In genomic region chr7:66770706-66771105, GRCm38 (mm10) we compare ENCODE assay signal across 24 mouse cellular contexts. TPM values are rescaled to one million over a fixed set of nuclear protein-coding genes. Genes with fewer than 3 reads are reported as not detected.
DNase-seq lines count a peak whose midpoint lies in the region; ATAC-seq lines count a peak whose summit lies in the region.
"Had no signal": no experiment of that assay in that cellular context is flagged by ENCODE, and none has a peak within 500 bp of the region (broad histone marks: within the 10 kb centered on the region; RNA-seq: fewer than 3 reads in every experiment).

No protein-coding gene starts in this region.

- H3K27ac ChIP-seq in heart, embryonic 12.5 days (ENCODE audit: poor library complexity, severe bottlenecking), result peak overlapping the region; percentile 41
- no peak overlapping the region for H3K27ac ChIP-seq in heart, embryonic 11.5 days (ENCODE audit: low read depth, low read length)
- H3K27ac ChIP-seq in heart, embryonic 16.5 days (ENCODE audit: low read length), result peak overlapping the region; percentile 71
- H3K27ac ChIP-seq in heart, embryonic 10.5 days, result no peak overlapping the region
- no peak overlapping the region for H3K27ac ChIP-seq in embryonic facial prominence, embryonic 14.5 days (replicated peaks; ENCODE audit: low read depth, low read length)
- peak overlapping the region; percentile 22; the same call in 1 of the 2 replicates for H3K27ac ChIP-seq in stomach, embryonic 16.5 days (ENCODE audit: low read length)
- H3K27ac ChIP-seq: forebrain, embryonic 10.5 days; gastrocnemius, adult 2 months; hindbrain, embryonic 12.5 days had no signal

- no peaks in the 10 kb centered on the region for H3K27me3 ChIP-seq in heart, embryonic 12.5 days (replicated peaks)
- H3K27me3 ChIP-seq in heart, embryonic 11.5 days (ENCODE audit: control insufficient read depth, insufficient read depth, low read length), result no peaks in the 10 kb centered on the region
- no peaks in the 10 kb centered on the region for H3K27me3 ChIP-seq in heart, embryonic 16.5 days (ENCODE audit: control insufficient read depth, insufficient read depth, low read length)
- no peaks in the 10 kb centered on the region for H3K27me3 ChIP-seq in heart, embryonic 10.5 days (ENCODE audit: insufficient read depth, poor library complexity, severe bottlenecking)
- no peaks in the 10 kb centered on the region for H3K27me3 ChIP-seq in embryonic facial prominence, embryonic 14.5 days (replicated peaks; ENCODE audit: control insufficient read depth, insufficient read depth, low read length)
- no peaks in the 10 kb centered on the region for H3K27me3 ChIP-seq in stomach, embryonic 16.5 days (ENCODE audit: control insufficient read depth, insufficient read depth, low read length)
- H3K27me3 ChIP-seq: CH12.LX; hindbrain, embryonic 12.5 days; Patski had no signal

- 42% methylated on average over 3 of the region's 3 CpGs for WGBS in heart, embryonic 12.5 days
- WGBS in heart, embryonic 11.5 days (ENCODE audit: insufficient replicate concordance), result 50% methylated on average over 3 of the region's 3 CpGs
- 30% methylated on average over 3 of the region's 3 CpGs for WGBS in heart, embryonic 16.5 days
- 53% methylated on average over 3 of the region's 3 CpGs for WGBS in heart, embryonic 10.5 days
- WGBS in embryonic facial prominence, embryonic 14.5 days, result 63% methylated on average over 3 of the region's 3 CpGs
- WGBS in stomach, embryonic 16.5 days, result 45% methylated on average over 3 of the region's 3 CpGs

- no peak for DNase-seq in heart, embryonic 10.5 days (ENCODE audit: low spot score)
- DNase-seq in embryonic facial prominence, embryonic 14.5 days (ENCODE audit: low spot score), result peak; percentile 51
- no peak for DNase-seq in layer of hippocampus, adult 9-10 months (ENCODE audit: low spot score)
- DNase-seq: adrenal gland, postnatal 14 days; cerebellum, adult 2 months; cerebellum, postnatal 10 days; gastrocnemius, adult 2 months; gastrocnemius, postnatal 25 days; heart, postnatal 14 days; kidney, adult 8-10 months had no signal

- H3K4me1 ChIP-seq in heart, embryonic 12.5 days (replicated peaks), result peaks cover 15% of the 10 kb centered on the region
- peaks cover 9% of the 10 kb centered on the region for H3K4me1 ChIP-seq in heart, embryonic 11.5 days (ENCODE audit: control insufficient read depth, insufficient read depth, low read length)
- H3K4me1 ChIP-seq in heart, embryonic 16.5 days (ENCODE audit: control insufficient read depth, insufficient read depth, low read length), result peaks cover 14% of the 10 kb centered on the region
- H3K4me1 ChIP-seq in heart, embryonic 10.5 days, result peaks cover 14% of the 10 kb centered on the region
- no peaks in the 10 kb centered on the region for H3K4me1 ChIP-seq in embryonic facial prominence, embryonic 14.5 days (ENCODE audit: control insufficient read depth, insufficient read depth, low read length)
- H3K4me1 ChIP-seq in stomach, embryonic 16.5 days (ENCODE audit: control insufficient read depth, insufficient read depth, low read length), result 0 out of 2 replicates have a peak, but pooled peaks cover 3% of the 10 kb centered on the region
- H3K4me1 ChIP-seq: forebrain, embryonic 10.5 days; hindbrain, embryonic 12.5 days had no signal

- H3K4me3 ChIP-seq in heart, embryonic 12.5 days, result no peak overlapping the region
- H3K4me3 ChIP-seq in heart, embryonic 11.5 days (ENCODE audit: low read depth, low read length), result no peak overlapping the region
- H3K4me3 ChIP-seq in heart, embryonic 16.5 days (ENCODE audit: low read length), result no peak overlapping the region
- no peak overlapping the region for H3K4me3 ChIP-seq in heart, embryonic 10.5 days
- no peak overlapping the region for H3K4me3 ChIP-seq in embryonic facial prominence, embryonic 14.5 days (ENCODE audit: low read depth, low read length)
- no peak overlapping the region for H3K4me3 ChIP-seq in stomach, embryonic 16.5 days (replicated peaks; ENCODE audit: low read length)
- H3K4me3 ChIP-seq: erythroblast, embryonic 14.5 days; forebrain, embryonic 10.5 days; gastrocnemius, adult 2 months; hindbrain, embryonic 12.5 days had no signal

- no peak for ATAC-seq in heart, embryonic 12.5 days (ENCODE audit: insufficient number of reproducible peaks, low FRiP score)
- ATAC-seq in heart, embryonic 11.5 days (replicated peaks; ENCODE audit: insufficient number of reproducible peaks, low FRiP score, low TSS enrichment), result no peak
- ATAC-seq in heart, embryonic 16.5 days (replicated peaks; ENCODE audit: extremely low read depth, insufficient read depth, low FRiP score), result peak; percentile 65
- peak; percentile 63; the same call in 1 of the 2 replicates for ATAC-seq in embryonic facial prominence, embryonic 14.5 days (ENCODE audit: low read depth)
- no peak; the same call in 1 of the 2 replicates for ATAC-seq in stomach, embryonic 16.5 days (ENCODE audit: insufficient read depth, low FRiP score)
- ATAC-seq: activated CD4-positive, CD25-positive, alpha-beta regulatory T cell, adult 4 months; forebrain, embryonic 14.5 days; hindbrain, embryonic 16.5 days; inflammation-experienced regulatory T-cells, adult 6 months; intestine, postnatal 0 days; Patski had no signal

- H3K4me2 ChIP-seq in heart, embryonic 12.5 days, result peak overlapping the region; percentile 25
- no peak overlapping the region for H3K4me2 ChIP-seq in heart, embryonic 11.5 days
- H3K4me2 ChIP-seq in heart, embryonic 16.5 days (ENCODE audit: low read depth, low read length), result peak overlapping the region; percentile 11
- H3K4me2 ChIP-seq in embryonic facial prominence, embryonic 14.5 days (ENCODE audit: low read depth, low read length), result no peak overlapping the region
- no peak overlapping the region for H3K4me2 ChIP-seq in stomach, embryonic 16.5 days (ENCODE audit: low read depth, low read length)
- H3K4me2 ChIP-seq: hindbrain, embryonic 12.5 days had no signal

- no peaks in the 10 kb centered on the region for H3K36me3 ChIP-seq in heart, embryonic 12.5 days
- H3K36me3 ChIP-seq in heart, embryonic 11.5 days (ENCODE audit: control insufficient read depth, insufficient read depth, low read length), result no peaks in the 10 kb centered on the region
- no peaks in the 10 kb centered on the region for H3K36me3 ChIP-seq in heart, embryonic 16.5 days (ENCODE audit: control insufficient read depth, insufficient read depth)
- no peaks in the 10 kb centered on the region for H3K36me3 ChIP-seq in heart, embryonic 10.5 days
- no peaks in the 10 kb centered on the region for H3K36me3 ChIP-seq in embryonic facial prominence, embryonic 14.5 days (ENCODE audit: control insufficient read depth, insufficient read depth, low read length)
- H3K36me3 ChIP-seq in stomach, embryonic 16.5 days (ENCODE audit: control insufficient read depth, insufficient read depth, low read length), result no peaks in the 10 kb centered on the region
- H3K36me3 ChIP-seq: forebrain, embryonic 10.5 days; hindbrain, embryonic 12.5 days had no signal

- no peaks in the 10 kb centered on the region for H3K9me3 ChIP-seq in heart, embryonic 12.5 days (replicated peaks)
- H3K9me3 ChIP-seq in heart, embryonic 11.5 days (replicated peaks; ENCODE audit: control insufficient read depth, low read length), result no peaks in the 10 kb centered on the region
- no peaks in the 10 kb centered on the region for H3K9me3 ChIP-seq in heart, embryonic 16.5 days (replicated peaks; ENCODE audit: control insufficient read depth, low read length)
- no peaks in the 10 kb centered on the region for H3K9me3 ChIP-seq in heart, embryonic 10.5 days
- H3K9me3 ChIP-seq in embryonic facial prominence, embryonic 14.5 days (ENCODE audit: control insufficient read depth, low read length), result no peaks in the 10 kb centered on the region
- no peaks in the 10 kb centered on the region for H3K9me3 ChIP-seq in stomach, embryonic 16.5 days (replicated peaks; ENCODE audit: control insufficient read depth, low read length)
- H3K9me3 ChIP-seq: forebrain, embryonic 10.5 days; hindbrain, embryonic 12.5 days had no signal

- no peak overlapping the region for H3K9ac ChIP-seq in heart, embryonic 12.5 days
- no peak overlapping the region for H3K9ac ChIP-seq in heart, embryonic 11.5 days (ENCODE audit: low read depth, low read length)
- no peak overlapping the region for H3K9ac ChIP-seq in heart, embryonic 16.5 days (ENCODE audit: low read length)
- no peak overlapping the region for H3K9ac ChIP-seq in embryonic facial prominence, embryonic 14.5 days (ENCODE audit: low read depth, low read length)
- H3K9ac ChIP-seq in stomach, embryonic 16.5 days (ENCODE audit: low read length), result no peak overlapping the region
- H3K9ac ChIP-seq: hindbrain, embryonic 12.5 days had no signal

RNA-seq across cellular contexts. Expression of gene Cers3, which starts 27.4 kb away (rescaled TPM):
- 0.53 and 0.65 TPM in 2 replicates for polyA plus RNA-seq in heart, embryonic 12.5 days (2016; fragmentation: Nextera tagmentation; extraction: Ambion mirVana)
- 0.08 and 0.19 TPM in 2 replicates for polyA plus RNA-seq in heart, embryonic 11.5 days (2014; fragmentation: Nextera tagmentation; extraction: Ambion mirVana)
- polyA plus RNA-seq in heart, embryonic 16.5 days (2015; fragmentation: Nextera tagmentation; extraction: Ambion mirVana), result 0.63 and 0.69 TPM in 2 replicates
- polyA plus RNA-seq in heart, embryonic 10.5 days (2016; fragmentation: Nextera tagmentation; extraction: Ambion mirVana), result 0.86 and 0.92 TPM in 2 replicates
- 5.0 and 6.7 TPM in 2 replicates for polyA plus RNA-seq in embryonic facial prominence, embryonic 14.5 days (2014; fragmentation: Nextera tagmentation; extraction: Ambion mirVana)
- polyA plus RNA-seq in stomach, embryonic 16.5 days (2015; fragmentation: Nextera tagmentation; extraction: Ambion mirVana), result 19.4 and 27.8 TPM in 2 replicates
- polyA plus RNA-seq: activated CD4-positive, CD25-positive, alpha-beta regulatory T cell, adult 4 months; erythroblast, embryonic 14.5 days; inflammation-experienced regulatory T-cells, adult 6 months had no signal

Comparison
In these comparisons a context has a peak if more than half of its experiments do, and no peak if none do; other contexts are left out.
1. ATAC-seq: peak in heart, embryonic 16.5 days (single experiment) and embryonic facial prominence, embryonic 14.5 days (single experiment); none in heart, embryonic 12.5 days (single experiment), heart, embryonic 11.5 days (single experiment) and stomach, embryonic 16.5 days (single experiment).
2. H3K27ac ChIP-seq: peak in heart, embryonic 12.5 days (single experiment), heart, embryonic 16.5 days (single experiment) and stomach, embryonic 16.5 days (single experiment); none in heart, embryonic 11.5 days (single experiment), heart, embryonic 10.5 days (single experiment) and embryonic facial prominence, embryonic 14.5 days (single experiment).
3. H3K4me2 ChIP-seq: peak in heart, embryonic 12.5 days (single experiment) and heart, embryonic 16.5 days (single experiment); none in heart, embryonic 11.5 days (single experiment), embryonic facial prominence, embryonic 14.5 days (single experiment) and stomach, embryonic 16.5 days (single experiment).